Mouse (Mus musculus) embryonic facial prominence, embryonic 13.5 days (tissue): ENCODE results near the gene Ikbkg. TPM values are rescaled to one million over a fixed set of nuclear protein-coding genes. Genes with fewer than 3 reads are reported as not detected.
"Not testable (repeated sequence)": the region's sequence is repeated elsewhere in the genome, so short reads cannot be mapped to it uniquely, and the experiment has no call there.

Experiments
- ATAC-seq: fragments of 200-750 bp; cut with Nextera tagmentation; 2 replicates; pipeline ENCODE4 v1.8.0; 2017; ENCODE audit warnings: low read depth; ENCODE audit not compliant: insufficient number of reproducible peaks, insufficient read depth, low FRiP score, low TSS enrichment
- H3K27ac ChIP-seq: fragments of 300-500 bp; sonication (generic); 2 replicates; pipeline ENCODE4 v1.5.1; 2015; ENCODE audit warnings: moderate library complexity, mild to moderate bottlenecking, inconsistent platforms
- H3K27me3 ChIP-seq: fragments of 300-500 bp; sonication (generic); 2 replicates; pipeline ENCODE4 v1.6.1; 2015; ENCODE audit warnings: mild to moderate bottlenecking, inconsistent platforms
- H3K36me3 ChIP-seq: fragments of 300-500 bp; sonication (generic); 2 replicates; pipeline ENCODE4 v1.6.1; 2015; ENCODE audit warnings: mild to moderate bottlenecking, inconsistent platforms
- H3K4me1 ChIP-seq: fragments of 300-500 bp; sonication (generic); 2 replicates; pipeline ENCODE4 v1.6.1; 2015; ENCODE audit warnings: inconsistent platforms
- H3K4me2 ChIP-seq: fragments of 300-500 bp; sonication (generic); 2 replicates; pipeline ENCODE4 v1.6.1; 2015; ENCODE audit warnings: moderate library complexity, mild to moderate bottlenecking, inconsistent platforms
- H3K4me3 ChIP-seq: fragments of 300-500 bp; sonication (generic); 2 replicates; pipeline ENCODE4 v1.5.1; 2015; ENCODE audit warnings: mild to moderate bottlenecking, inconsistent platforms
- H3K9ac ChIP-seq: fragments of 300-500 bp; sonication (generic); 2 replicates; pipeline ENCODE4 v1.6.1; 2015; ENCODE audit warnings: mild to moderate bottlenecking, inconsistent platforms
- H3K9me3 ChIP-seq: fragments of 300-500 bp; sonication (generic); 2 replicates; pipeline ENCODE4 v1.6.1; 2016; ENCODE audit warnings: inconsistent platforms
- WGBS: fragments of 180-500 bp; shearing (Covaris S2); methylation state at CpG from one replicate; pipeline ENCODE4 v1.1.7; 2015; ENCODE audit warnings: mixed read lengths; 5-methylcytosine and 5-hydroxymethylcytosine counted together
- polyA plus RNA-seq: library from polyadenylated mRNA; unstranded; fragments of >200 nt; fragmentation: Nextera tagmentation; extraction: Ambion mirVana; gene quantifications from 2 replicates; pipeline ENCODE4 v1.2.1, GENCODE M21; 2015

The Ikbkg gene
- 17.9 and 18.8 TPM in 2 replicates for polyA plus RNA-seq

DNA sequence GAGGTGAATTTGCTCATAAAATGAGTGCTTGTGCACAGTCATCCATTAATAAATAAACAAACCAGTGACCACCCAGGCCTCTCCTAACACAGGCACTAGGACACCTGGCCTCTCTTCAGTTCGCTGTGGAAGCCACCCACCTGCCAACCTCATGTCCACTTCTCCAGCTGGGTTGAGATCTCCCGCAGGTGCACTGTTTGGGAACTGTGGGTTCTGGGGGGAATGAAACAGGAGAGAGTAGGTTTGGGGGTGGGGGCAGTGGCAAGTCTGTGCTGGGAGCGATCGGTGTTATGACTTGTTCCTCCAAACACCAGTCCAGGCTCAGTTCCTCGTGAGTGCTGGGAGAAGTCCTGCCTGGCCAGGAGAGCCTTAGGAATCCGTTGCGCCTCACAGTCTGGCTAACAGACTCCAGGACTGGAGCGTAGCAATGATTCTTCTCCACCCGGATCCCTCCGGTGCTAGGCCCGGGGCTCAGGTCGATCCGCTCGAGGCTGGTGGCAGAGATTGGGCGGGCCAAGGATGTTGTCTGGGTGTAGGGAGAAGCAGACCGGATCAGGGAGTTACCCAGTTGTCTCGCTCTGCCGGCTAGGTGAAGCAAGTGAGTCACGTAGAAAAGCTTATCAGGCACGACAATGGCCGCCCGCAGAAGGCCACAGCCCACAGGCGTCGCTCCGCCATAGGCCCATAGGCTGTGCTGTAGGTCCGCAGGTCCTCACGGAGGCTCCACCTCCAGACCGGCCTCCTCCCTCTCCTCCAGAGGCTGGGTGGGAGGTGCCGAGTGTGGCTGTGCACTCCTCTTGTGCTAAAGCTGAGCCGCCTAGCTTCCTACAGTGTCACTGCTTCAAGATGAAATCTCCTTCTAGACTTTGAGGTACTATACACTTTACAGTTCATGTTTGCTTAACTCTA is at the start of gene Ikbkg, which contains the start of gene Fam3a:
TSS of gene Ikbkg (plus strand) at position 756 of the 909 bp plus-strand sequence.
TSS of gene Fam3a (minus strand) at position 738 of the 909 bp plus-strand sequence.
- peak; percentile 97 for ATAC-seq
- 18% methylated on average over 30 of the region's 30 CpGs for WGBS
- Histone ChIP-seq H3K9me3 (no peaks in the 10 kb centered on the region), H3K4me1 (0 out of 2 replicates have a peak, but pooled peaks cover 4% of the 10 kb centered on the region), H3K36me3 (no peaks in the 10 kb centered on the region), H3K27ac (peak within 1 kb of the TSS; percentile 86), H3K9ac (peak within 1 kb of the TSS; percentile 83), H3K4me3 (peak within 1 kb of the TSS; percentile 54), H3K27me3 (no peaks in the 10 kb centered on the region), H3K4me2 (peak within 1 kb of the TSS; percentile 64)

DNA sequence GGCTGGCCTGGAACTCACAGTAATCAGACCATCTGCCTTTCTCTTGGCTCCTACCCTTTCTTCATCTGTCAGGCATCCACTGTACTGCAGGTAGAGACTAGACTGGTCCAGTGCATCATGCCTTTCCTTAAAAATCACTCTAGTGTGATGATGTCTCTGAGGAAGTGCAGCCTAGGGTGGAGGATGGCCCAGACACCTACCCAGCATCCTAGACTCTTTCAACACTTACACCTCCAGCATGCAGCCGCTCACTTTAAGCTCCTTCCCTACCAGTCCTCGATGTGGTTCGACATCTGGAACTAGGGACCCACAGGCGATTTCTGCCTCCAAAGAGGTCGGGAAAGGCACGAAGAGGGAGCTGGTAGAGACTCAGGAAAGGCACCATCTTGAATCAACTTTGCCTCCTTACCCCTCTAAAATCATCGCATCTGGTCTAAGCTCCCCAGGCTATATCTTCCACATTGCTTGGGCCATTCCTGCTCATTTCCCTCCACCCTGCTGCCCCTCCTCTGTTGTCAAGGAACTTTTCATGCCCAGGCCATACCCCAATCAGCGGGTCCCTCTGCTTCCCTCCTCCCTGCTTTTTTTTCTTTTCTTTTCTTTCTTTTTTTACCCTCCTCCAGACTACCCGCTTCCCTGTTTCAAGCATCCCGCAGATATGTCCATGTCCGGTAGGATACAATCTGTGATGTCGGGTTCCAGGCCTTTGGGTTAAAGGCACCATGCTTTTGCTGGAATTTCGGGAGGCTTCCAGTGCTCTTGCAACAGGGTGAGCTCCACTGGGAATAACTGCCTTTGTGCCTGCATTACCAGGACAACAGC is 40.2 kb upstream of the Ikbkg start:
- peak overlapping the region; percentile 62 for H3K4me2 ChIP-seq
- ATAC-seq = no peak
- no peaks in the 10 kb centered on the region for H3K36me3 ChIP-seq
- no peaks in the 10 kb centered on the region for H3K9me3 ChIP-seq
- 25% methylated on average over 13 of the region's 13 CpGs for WGBS
- no peaks in the 10 kb centered on the region for H3K4me1 ChIP-seq
- H3K4me3 ChIP-seq = peak overlapping the region; percentile 49
- no peaks in the 10 kb centered on the region for H3K27me3 ChIP-seq
- peak overlapping the region; percentile 62 for H3K27ac ChIP-seq
- H3K9ac ChIP-seq = peak overlapping the region; percentile 69

DNA sequence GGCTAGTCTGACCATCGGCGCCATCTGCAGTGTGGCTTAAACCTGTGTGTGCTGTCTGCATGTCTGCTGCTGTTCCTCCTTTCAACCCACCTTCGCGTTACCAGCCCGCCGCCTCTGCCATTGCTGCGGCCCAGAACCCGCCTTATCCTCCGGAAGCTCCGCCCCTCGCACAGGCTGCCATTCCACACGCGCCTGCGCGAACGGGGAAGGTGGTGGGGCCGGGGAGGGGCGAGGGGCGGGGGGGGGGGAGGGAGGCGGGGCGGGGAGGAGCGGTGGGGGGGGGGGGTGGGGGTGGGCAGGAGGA is 39.7 kb upstream of the Ikbkg start, which contains the start of gene Lage3:
TSS of gene Lage3 (minus strand) at position 152 of the 304 bp plus-strand sequence.
- 22% methylated on average over 13 of the region's 22 CpGs for WGBS
- H3K4me3 ChIP-seq = peak within 1 kb of the TSS; percentile 49
- ATAC-seq = peak; percentile 78
- no peaks in the 10 kb centered on the region for H3K9me3 ChIP-seq
- H3K36me3 ChIP-seq = no peaks in the 10 kb centered on the region
- no peaks in the 10 kb centered on the region for H3K4me1 ChIP-seq
- H3K4me2 ChIP-seq = peak within 1 kb of the TSS; percentile 62
- peak within 1 kb of the TSS; percentile 62 for H3K27ac ChIP-seq
- H3K27me3 ChIP-seq = no peaks in the 10 kb centered on the region
- H3K9ac ChIP-seq = peak within 1 kb of the TSS; percentile 69

DNA sequence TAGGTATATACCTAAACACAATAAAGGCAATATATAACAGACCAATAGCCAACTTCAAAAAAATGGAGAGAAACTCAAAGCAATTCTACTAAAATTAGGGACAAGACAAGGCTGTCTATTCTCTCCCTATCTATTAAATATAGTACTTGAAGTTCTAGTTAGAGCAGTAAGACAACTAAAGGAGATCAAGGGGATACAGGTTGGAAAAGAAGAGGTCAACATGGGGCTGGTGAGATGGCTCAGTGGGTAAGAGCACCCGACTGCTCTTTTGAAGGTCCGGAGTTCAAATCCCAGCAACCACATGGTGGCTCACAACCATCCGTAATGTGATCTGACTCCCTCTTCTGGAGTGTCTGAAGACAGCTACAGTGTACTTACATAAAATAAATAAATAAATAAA is 36.0 kb upstream of the Ikbkg start:
- H3K27ac ChIP-seq, H3K4me1 ChIP-seq, ATAC-seq, H3K36me3 ChIP-seq, H3K9ac ChIP-seq, H3K4me2 ChIP-seq, H3K27me3 ChIP-seq, H3K4me3 ChIP-seq, H3K9me3 ChIP-seq: not testable (repeated sequence)
- WGBS = 85% methylated on average over 3 of the region's 3 CpGs

DNA sequence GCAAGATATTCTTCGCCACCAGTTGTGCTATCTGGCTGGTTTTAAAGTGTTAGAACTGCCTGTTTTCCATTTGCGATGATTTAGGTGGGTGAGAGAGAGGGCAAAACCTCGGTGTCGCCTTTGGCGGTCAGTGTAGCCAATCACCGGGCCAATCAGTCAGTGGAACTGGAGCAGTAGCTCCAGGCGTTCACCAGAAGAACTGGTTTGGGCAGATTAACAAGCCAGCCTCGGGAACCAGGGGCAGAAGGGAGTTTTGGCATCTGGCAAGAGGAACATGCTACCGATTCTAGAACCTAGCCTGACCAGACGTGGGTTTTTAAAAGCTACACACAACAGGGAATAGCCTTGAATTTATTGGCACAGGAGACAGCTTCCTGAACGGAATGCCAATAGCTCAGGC is 33.9 kb upstream of the Ikbkg start:
- WGBS = 44% methylated on average over 11 of the region's 11 CpGs
- ATAC-seq = no peak
- H3K27ac ChIP-seq = no peak overlapping the region
- H3K27me3 ChIP-seq = no peaks in the 10 kb centered on the region
- no peaks in the 10 kb centered on the region for H3K9me3 ChIP-seq
- H3K4me3 ChIP-seq = no peak overlapping the region
- no peaks in the 10 kb centered on the region for H3K4me1 ChIP-seq
- no peak overlapping the region for H3K9ac ChIP-seq
- no peak overlapping the region for H3K4me2 ChIP-seq
- H3K36me3 ChIP-seq = no peaks in the 10 kb centered on the region

DNA sequence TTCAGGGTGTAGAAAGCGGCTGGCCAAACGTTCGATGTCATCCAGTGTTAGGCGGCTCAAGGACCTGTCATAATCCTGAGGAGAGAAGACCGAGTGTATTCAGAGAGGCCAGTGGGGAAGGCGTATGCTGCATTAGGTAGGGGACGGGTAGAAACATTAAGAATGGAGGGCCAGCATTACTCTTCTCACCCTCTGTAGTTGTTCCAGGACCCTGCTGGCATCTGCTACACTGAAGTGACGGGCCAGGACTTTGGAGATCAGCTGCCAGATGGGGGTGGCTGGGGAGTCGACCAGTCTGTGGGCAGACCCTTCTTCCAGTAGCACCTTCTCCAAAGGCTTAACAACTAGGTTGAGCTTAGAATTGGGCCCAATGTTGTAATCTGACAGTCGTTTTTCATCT is 25.6 kb upstream of the Ikbkg start:
- H3K4me1 ChIP-seq = 0 out of 2 replicates have a peak, but pooled peaks cover 3% of the 10 kb centered on the region
- H3K9ac ChIP-seq = peak overlapping the region; percentile 83
- H3K36me3 ChIP-seq = peaks cover 19% of the 10 kb centered on the region; the same call in 1 of the 2 replicates
- ATAC-seq = no peak
- peak overlapping the region; percentile 65 for H3K4me2 ChIP-seq
- H3K27me3 ChIP-seq = no peaks in the 10 kb centered on the region
- WGBS = 75% methylated on average over 10 of the region's 10 CpGs
- H3K27ac ChIP-seq = peak overlapping the region; percentile 66; the same call in 1 of the 2 replicates
- no peaks in the 10 kb centered on the region for H3K9me3 ChIP-seq
- H3K4me3 ChIP-seq = peak overlapping the region; percentile 60

DNA sequence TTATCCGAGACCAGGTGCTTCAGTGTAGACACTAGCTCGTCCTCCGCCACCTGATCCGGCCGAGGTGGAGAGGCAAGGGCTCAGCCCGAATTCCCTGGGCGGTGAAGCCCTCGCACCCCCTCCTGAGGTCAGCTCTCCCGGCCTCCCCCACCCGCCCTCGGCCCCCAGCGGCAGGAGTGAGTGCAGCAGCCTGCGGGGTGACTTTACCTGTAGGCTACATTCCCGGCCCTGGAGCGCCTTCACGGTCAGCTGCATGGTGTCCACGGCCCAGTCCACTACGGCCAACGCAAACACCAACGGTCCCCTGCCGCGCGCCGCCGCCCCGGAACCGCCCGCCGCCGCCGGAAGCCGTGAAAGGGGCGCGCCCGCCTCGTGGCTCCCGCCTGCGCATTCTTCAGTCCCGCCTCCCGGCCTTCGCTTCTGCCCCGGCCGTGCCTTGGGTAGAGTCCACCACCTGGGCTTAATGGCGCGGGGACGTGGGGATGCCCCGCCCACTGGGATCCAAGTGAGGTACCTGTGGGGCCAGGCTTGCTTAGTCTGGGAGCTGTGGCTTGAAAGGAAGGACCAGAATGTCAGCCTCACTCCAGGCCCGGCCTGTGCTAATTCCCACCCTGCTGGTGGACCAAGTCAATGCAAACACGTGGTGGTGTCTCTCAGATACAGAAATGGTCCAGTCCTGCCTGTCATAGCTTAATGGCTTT is 24.7 kb upstream of the Ikbkg start:
- Histone ChIP-seq H3K4me2 (peak overlapping the region; percentile 65), H3K9ac (peak overlapping the region; percentile 83), H3K9me3 (no peaks in the 10 kb centered on the region), H3K36me3 (peaks cover 19% of the 10 kb centered on the region; the same call in 1 of the 2 replicates), H3K4me3 (peak overlapping the region; percentile 60), H3K4me1 (0 out of 2 replicates have a peak, but pooled peaks cover 3% of the 10 kb centered on the region), H3K27ac (peak overlapping the region; percentile 66), H3K27me3 (no peaks in the 10 kb centered on the region)
- peak; percentile 68 for ATAC-seq
- WGBS = 31% methylated on average over 43 of the region's 49 CpGs

DNA sequence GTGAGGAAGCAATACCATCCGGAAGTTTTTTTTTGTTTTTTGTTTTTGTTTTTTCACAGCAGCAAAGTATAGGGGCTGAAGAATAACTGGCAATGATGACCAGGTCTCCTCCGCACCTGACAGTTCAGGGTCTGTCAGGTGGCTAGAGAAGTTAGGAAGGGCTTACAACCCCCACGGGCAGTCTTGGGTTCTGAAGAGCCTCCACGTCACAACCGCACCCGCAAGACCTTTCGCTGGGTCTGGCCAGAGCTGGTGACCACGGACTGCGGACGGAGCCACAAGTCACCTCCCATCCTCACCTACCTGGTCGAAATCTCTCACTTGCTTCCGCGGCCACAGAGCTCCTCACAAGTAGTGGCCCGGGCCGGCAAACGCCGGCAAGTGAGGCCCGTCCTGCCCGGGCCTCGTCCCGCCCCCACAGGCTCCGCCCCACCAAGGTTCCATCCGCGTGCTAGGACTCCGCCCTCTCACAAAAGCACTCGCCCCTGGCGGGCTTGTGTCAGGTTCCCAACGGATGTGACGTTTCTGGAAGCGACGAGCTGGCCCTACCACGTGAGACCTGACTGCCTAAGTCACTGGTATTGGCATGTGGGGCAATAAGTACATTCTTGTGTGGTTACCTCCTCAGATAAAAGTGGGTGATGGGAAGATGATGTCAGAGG is 20.1 kb upstream of the Ikbkg start, which contains the start of the genes Ubl4a and Slc10a3:
TSS of gene Ubl4a (minus strand) at position 331 of the 662 bp plus-strand sequence.
TSS of gene Slc10a3 (minus strand) at position 462 of the 662 bp plus-strand sequence.
- H3K27me3 ChIP-seq = no peaks in the 10 kb centered on the region
- peak within 1 kb of the TSS; percentile 72 for H3K9ac ChIP-seq
- H3K4me2 ChIP-seq = peak within 1 kb of the TSS; percentile 60
- no peak within 1 kb of the TSS for H3K27ac ChIP-seq
- H3K36me3 ChIP-seq = peaks cover 8% of the 10 kb centered on the region; the same call in 1 of the 2 replicates
- H3K9me3 ChIP-seq = no peaks in the 10 kb centered on the region
- peak; percentile 91 for ATAC-seq
- no peaks in the 10 kb centered on the region for H3K4me1 ChIP-seq
- 30% methylated on average over 32 of the region's 32 CpGs for WGBS
- H3K4me3 ChIP-seq = peak within 1 kb of the TSS; percentile 49

DNA sequence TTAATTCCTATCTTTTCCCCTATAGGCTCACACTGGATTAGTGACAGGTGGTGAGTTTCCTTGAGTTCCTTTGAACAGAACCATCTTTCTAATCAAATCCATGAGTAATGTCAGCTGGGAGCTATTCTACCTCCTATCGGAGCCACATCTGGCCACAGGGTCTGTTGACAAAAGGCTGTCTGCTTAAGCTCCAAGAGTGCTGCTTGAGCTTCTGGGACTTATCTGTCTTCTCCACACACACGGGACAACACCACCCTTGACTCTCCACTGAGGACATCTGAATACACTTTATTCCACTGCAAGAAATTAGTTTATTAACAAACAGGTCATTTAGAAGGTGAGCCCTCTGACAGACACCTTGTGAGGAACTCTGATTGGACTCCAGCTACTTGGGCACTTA is 8.6 kb upstream of the Ikbkg start:
- Histone ChIP-seq H3K4me2 (no peak overlapping the region), H3K9me3 (no peaks in the 10 kb centered on the region), H3K36me3 (peaks cover 29% of the 10 kb centered on the region), H3K9ac (no peak overlapping the region), H3K4me3 (no peak overlapping the region), H3K27ac (no peak overlapping the region), H3K27me3 (no peaks in the 10 kb centered on the region), H3K4me1 (no peaks in the 10 kb centered on the region)
- 56% methylated on average over 2 of the region's 2 CpGs for WGBS
- no peak for ATAC-seq

DNA sequence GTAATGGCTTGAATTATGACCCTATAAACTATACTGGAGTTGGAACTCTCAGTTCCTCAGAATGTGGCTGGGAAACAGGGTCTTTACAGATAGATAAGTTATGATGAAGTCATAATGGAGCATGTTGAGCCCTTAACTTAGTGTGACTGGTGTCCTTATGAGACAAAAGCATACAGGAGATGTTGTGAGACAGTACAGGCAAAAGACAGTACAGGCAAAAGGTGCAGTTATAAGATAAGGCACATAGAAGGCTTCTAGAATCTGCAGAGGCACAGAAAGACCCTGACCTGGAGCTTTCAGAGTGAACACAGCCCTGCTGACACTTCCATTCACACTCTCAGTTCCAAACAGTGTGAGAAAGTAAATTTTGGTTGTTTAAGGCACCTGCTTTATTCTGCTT is 4.9 kb upstream of the Ikbkg start:
- H3K4me2 ChIP-seq = no peak overlapping the region
- ATAC-seq = no peak
- H3K27ac ChIP-seq = no peak overlapping the region

More for the DNA sequence above, 4.9 kb upstream of the Ikbkg start:
- H3K36me3 ChIP-seq = peaks cover 29% of the 10 kb centered on the region
- H3K27me3 ChIP-seq = no peaks in the 10 kb centered on the region
- no peaks in the 10 kb centered on the region for H3K9me3 ChIP-seq
- H3K4me1 ChIP-seq = 0 out of 2 replicates have a peak, but pooled peaks cover 4% of the 10 kb centered on the region
- H3K9ac ChIP-seq = no peak overlapping the region
- no peak overlapping the region for H3K4me3 ChIP-seq
